ENCODE assay signal across 21 mouse cellular contexts in genomic region chr4:41389240-41389639, GRCm38 (mm10). TPM values are rescaled to one million over a fixed set of nuclear protein-coding genes. Genes with fewer than 3 reads are reported as not detected.
A peak's percentile ranks its signal among the peaks of the same experiment; 100 is the strongest.
DNase-seq lines count a peak whose midpoint lies in the region; ATAC-seq and TF ChIP-seq lines count a peak whose summit lies in the region.
"Had no signal": no experiment of that assay in that cellular context is flagged by ENCODE, and none has a peak within 500 bp of the region (broad histone marks: within the 10 kb centered on the region; RNA-seq: fewer than 3 reads in every experiment).

No protein-coding gene starts in this region.

- H3K4me1 ChIP-seq in kidney, adult 2 months (ENCODE audit: control insufficient read depth, insufficient read depth, low read length), result peaks cover 2% of the 10 kb centered on the region; the same call in 1 of the 2 replicates
- peaks cover 38% of the 10 kb centered on the region for H3K4me1 ChIP-seq in liver, embryonic 13.5 days (replicated peaks)
- H3K4me1 ChIP-seq: embryonic facial prominence, embryonic 10.5 days; forebrain, embryonic 12.5 days; heart, embryonic 15.5 days; hindbrain, embryonic 15.5 days; lung, embryonic 15.5 days; neural tube, embryonic 15.5 days had no signal

- H3K27ac ChIP-seq in kidney, adult 2 months (ENCODE audit: insufficient read depth, low read depth, low read length), result no peak overlapping the region; the same call in 1 of the 2 replicates
- H3K27ac ChIP-seq in liver, embryonic 13.5 days, result peak overlapping the region; percentile 98
- H3K27ac ChIP-seq: embryonic facial prominence, embryonic 10.5 days; forebrain, embryonic 12.5 days; heart, embryonic 15.5 days; hindbrain, embryonic 15.5 days; left cerebral cortex, adult 2 months; lung, embryonic 15.5 days; macrophage; neural tube, embryonic 15.5 days had no signal

- H3K4me2 ChIP-seq in liver, embryonic 13.5 days, result peak overlapping the region; percentile 61
- H3K4me2 ChIP-seq: forebrain, embryonic 12.5 days; heart, embryonic 15.5 days; hindbrain, embryonic 15.5 days; lung, embryonic 15.5 days; midbrain, embryonic 11.5 days; neural tube, embryonic 15.5 days had no signal

- ATAC-seq in liver, embryonic 13.5 days (ENCODE audit: low read depth), result no peak

- H3K27me3 ChIP-seq in kidney, adult 2 months (replicated peaks; ENCODE audit: control insufficient read depth, insufficient read depth, low read length), result no peaks in the 10 kb centered on the region
- H3K27me3 ChIP-seq in liver, embryonic 13.5 days, result no peaks in the 10 kb centered on the region
- H3K27me3 ChIP-seq: forebrain, embryonic 12.5 days; heart, embryonic 15.5 days; hindbrain, embryonic 15.5 days; lung, embryonic 15.5 days; neural tube, embryonic 15.5 days had no signal

- H3K9me3 ChIP-seq in liver, embryonic 13.5 days (replicated peaks), result no peaks in the 10 kb centered on the region
- H3K9me3 ChIP-seq: embryonic facial prominence, embryonic 10.5 days; forebrain, embryonic 12.5 days; heart, embryonic 15.5 days; hindbrain, embryonic 15.5 days; lung, embryonic 15.5 days; neural tube, embryonic 15.5 days had no signal

- 61% methylated on average over 5 of the region's 5 CpGs for WGBS in kidney, adult 2 months
- 86% methylated on average over 5 of the region's 5 CpGs for WGBS in liver, embryonic 13.5 days (ENCODE audit: insufficient replicate concordance)

- H3K4me3 ChIP-seq in kidney, adult 2 months (ENCODE audit: insufficient read depth, low read depth, low read length), result no peak overlapping the region
- H3K4me3 ChIP-seq in liver, embryonic 13.5 days (replicated peaks), result peak overlapping the region; percentile 50
- H3K4me3 ChIP-seq: embryonic facial prominence, embryonic 10.5 days; forebrain, embryonic 12.5 days; heart, embryonic 15.5 days; hindbrain, embryonic 15.5 days; left cerebral cortex, adult 2 months; lung, embryonic 15.5 days; neural tube, embryonic 15.5 days had no signal

- no peak for TF ChIP-seq CTCF in kidney, adult 2 months (conservative IDR thresholded peaks at IDR 0.05; ENCODE audit: insufficient read depth, insufficient read length, low read depth, low read length)

- DNase-seq in heart, adult 11 months, result peak; percentile 86
- no peak for DNase-seq in heart, adult 9 months (ENCODE audit: low spot score in 2 of 2)
- peak; percentile 64 for DNase-seq in kidney, adult 2 months
- DNase-seq in kidney, postnatal 10 days, result no peak
- DNase-seq in gonadal fat pad, adult 2 months (ENCODE audit: low read depth), result peak; percentile 60
- DNase-seq in liver, embryonic 13.5 days, result no peak
- DNase-seq in urinary bladder, postnatal 25 days (ENCODE audit: low spot score), result no peak
- DNase-seq in cerebellum, adult 18-20 months, result no peak
- DNase-seq: adrenal gland, postnatal 36 days; cerebellum, postnatal 10 days; thymus, adult 2 months; thymus, postnatal 4 days had no signal

- H3K36me3 ChIP-seq in kidney, adult 2 months (ENCODE audit: control insufficient read depth, insufficient read depth, low read length), result peaks cover 1% of the 10 kb centered on the region; the same call in 1 of the 2 replicates
- peaks cover 88% of the 10 kb centered on the region for H3K36me3 ChIP-seq in liver, embryonic 13.5 days

- H3K9ac ChIP-seq in liver, embryonic 13.5 days, result peak overlapping the region; percentile 73
- H3K9ac ChIP-seq: forebrain, embryonic 12.5 days; heart, embryonic 15.5 days; hindbrain, embryonic 15.5 days; lung, embryonic 15.5 days; neural tube, embryonic 15.5 days had no signal

- no peak for TF ChIP-seq POLR2A in kidney, adult 2 months (IDR thresholded peaks at IDR 0.05; ENCODE audit: low read depth, low read length)

RNA-seq across cellular contexts. Expression of gene Ubap1, which starts 40.4 kb away (rescaled TPM):
- polyA plus RNA-seq in kidney, adult 2 months (2012; rRNA removed), result 38.8 and 40.4 TPM in 2 replicates
- polyA plus RNA-seq in gonadal fat pad, adult 2 months (2012; rRNA removed), result 28.8 and 35.3 TPM in 2 replicates
- polyA plus RNA-seq in liver, embryonic 13.5 days (2015; fragmentation: Nextera tagmentation; extraction: Ambion mirVana), result 28.5 and 33.8 TPM in 2 replicates

Comparison
In these comparisons a context has a peak if more than half of its experiments do, and no peak if none do; other contexts are left out.
1. DNase-seq: peak in heart, adult 11 months (single experiment), kidney, adult 2 months (single experiment) and gonadal fat pad, adult 2 months (single experiment); none in heart, adult 9 months (0 of 2), kidney, postnatal 10 days (single experiment), liver, embryonic 13.5 days (single experiment), urinary bladder, postnatal 25 days (single experiment) and cerebellum, adult 18-20 months (0 of 2).